Mouse (Mus musculus): ENCODE results near the gene Cpn1. TPM values are rescaled to one million over a fixed set of nuclear protein-coding genes. Genes with fewer than 3 reads are reported as not detected.

Cpn1 gene
- polyA plus RNA-seq, 1 experiment from 2014 or later, result not detected

- ATAC-seq (ENCODE audit: insufficient number of reproducible peaks, low FRiP score, low TSS enrichment, low read depth) (no peak), DNase-seq (ENCODE audit: low spot score) (no peak)
- no peak overlapping the region for H3K27ac ChIP-seq (replicated peaks; ENCODE audit: low read depth, low read length)
- WGBS, result 97% methylated on average over 6 of the region's 6 CpGs
- no peaks in the 10 kb centered on the region for H3K27me3 ChIP-seq (ENCODE audit: control insufficient read depth, insufficient read depth, low read length)
- H3K4me3 ChIP-seq (ENCODE audit: low read depth, low read length), result no peak overlapping the region
- H3K9ac ChIP-seq (ENCODE audit: low read length), result no peak overlapping the region
- H3K4me1 ChIP-seq (ENCODE audit: control insufficient read depth, insufficient read depth, low read length), result no peaks in the 10 kb centered on the region
- H3K36me3 ChIP-seq (ENCODE audit: control insufficient read depth, insufficient read depth, low read length), result no peaks in the 10 kb centered on the region
- no peak overlapping the region for H3K4me2 ChIP-seq (ENCODE audit: low read depth, severe bottlenecking)
- H3K9me3 ChIP-seq (ENCODE audit: control insufficient read depth, low read length), result no peaks in the 10 kb centered on the region
Observed at GRCm38 (mm10) chr19:43974221-43974620, 12.1 kb downstream of the Cpn1 start.

GRCm38 (mm10) chr19:43973711-43974110, 12.6 kb downstream of the Cpn1 start:
- no peak overlapping the region for H3K4me3 ChIP-seq (ENCODE audit: low read depth, low read length)
- no peaks in the 10 kb centered on the region for H3K4me1 ChIP-seq (ENCODE audit: control insufficient read depth, insufficient read depth, low read length)
- H3K9me3 ChIP-seq (ENCODE audit: control insufficient read depth, low read length), result no peaks in the 10 kb centered on the region
- no peaks in the 10 kb centered on the region for H3K27me3 ChIP-seq (ENCODE audit: control insufficient read depth, insufficient read depth, low read length)
- H3K27ac ChIP-seq (replicated peaks; ENCODE audit: low read depth, low read length), result no peak overlapping the region
- H3K36me3 ChIP-seq (ENCODE audit: control insufficient read depth, insufficient read depth, low read length), result no peaks in the 10 kb centered on the region
- H3K9ac ChIP-seq (ENCODE audit: low read length), result no peak overlapping the region
- DNase-seq (ENCODE audit: low spot score) (no peak), ATAC-seq (ENCODE audit: insufficient number of reproducible peaks, low FRiP score, low TSS enrichment, low read depth) (no peak)
- 87% methylated on average over 9 of the region's 9 CpGs for WGBS
- H3K4me2 ChIP-seq (ENCODE audit: low read depth, severe bottlenecking), result no peak overlapping the region

GRCm38 (mm10) chr19:43972129-43972528, 14.2 kb downstream of the Cpn1 start:
- ATAC-seq (ENCODE audit: insufficient number of reproducible peaks, low FRiP score, low TSS enrichment, low read depth), result no peak

GRCm38 (mm10) chr19:43968436-43969026, 17.8 kb downstream of the Cpn1 start:
- H3K27me3 ChIP-seq (ENCODE audit: control insufficient read depth, insufficient read depth, low read length), result no peaks in the 10 kb centered on the region
- no peak overlapping the region for H3K27ac ChIP-seq (replicated peaks; ENCODE audit: low read depth, low read length)
- no peak for DNase-seq (ENCODE audit: low spot score)
- H3K4me1 ChIP-seq (ENCODE audit: control insufficient read depth, insufficient read depth, low read length), result no peaks in the 10 kb centered on the region
- 59% methylated on average over 10 of the region's 11 CpGs for WGBS
- H3K4me2 ChIP-seq (ENCODE audit: low read depth, severe bottlenecking), result no peak overlapping the region
- no peak overlapping the region for H3K4me3 ChIP-seq (ENCODE audit: low read depth, low read length)
- H3K9me3 ChIP-seq (ENCODE audit: control insufficient read depth, low read length), result no peaks in the 10 kb centered on the region
- no peak for ATAC-seq (ENCODE audit: insufficient number of reproducible peaks, low FRiP score, low TSS enrichment, low read depth)
- H3K36me3 ChIP-seq (ENCODE audit: control insufficient read depth, insufficient read depth, low read length), result no peaks in the 10 kb centered on the region
- no peak overlapping the region for H3K9ac ChIP-seq (ENCODE audit: low read length)

More at GRCm38 (mm10) chr19:43972129-43972528, 14.2 kb downstream of the Cpn1 start:
- no peaks in the 10 kb centered on the region for H3K4me1 ChIP-seq (ENCODE audit: control insufficient read depth, insufficient read depth, low read length)
- no peak overlapping the region for H3K9ac ChIP-seq (ENCODE audit: low read length)
- DNase-seq (ENCODE audit: low spot score), result no peak
- H3K9me3 ChIP-seq (ENCODE audit: control insufficient read depth, low read length), result no peaks in the 10 kb centered on the region
- H3K4me3 ChIP-seq (ENCODE audit: low read depth, low read length), result no peak overlapping the region
- H3K36me3 ChIP-seq (ENCODE audit: control insufficient read depth, insufficient read depth, low read length), result no peaks in the 10 kb centered on the region
- no peaks in the 10 kb centered on the region for H3K27me3 ChIP-seq (ENCODE audit: control insufficient read depth, insufficient read depth, low read length)
- 93% methylated on average over 8 of the region's 8 CpGs for WGBS
- H3K4me2 ChIP-seq (ENCODE audit: low read depth, severe bottlenecking), result no peak overlapping the region
- no peak overlapping the region for H3K27ac ChIP-seq (replicated peaks; ENCODE audit: low read depth, low read length)

GRCm38 (mm10) chr19:43966481-43966880, 19.9 kb downstream of the Cpn1 start:
- no peak overlapping the region for H3K4me3 ChIP-seq (ENCODE audit: low read depth, low read length)
- 75% methylated on average over 2 of the region's 2 CpGs for WGBS
- H3K27me3 ChIP-seq (ENCODE audit: control insufficient read depth, insufficient read depth, low read length), result no peaks in the 10 kb centered on the region
- H3K4me2 ChIP-seq (ENCODE audit: low read depth, severe bottlenecking), result no peak overlapping the region
- no peak for ATAC-seq (ENCODE audit: insufficient number of reproducible peaks, low FRiP score, low TSS enrichment, low read depth)
- no peak for DNase-seq (ENCODE audit: low spot score)
- H3K9me3 ChIP-seq (ENCODE audit: control insufficient read depth, low read length), result no peaks in the 10 kb centered on the region
- no peak overlapping the region for H3K27ac ChIP-seq (replicated peaks; ENCODE audit: low read depth, low read length)
- no peaks in the 10 kb centered on the region for H3K4me1 ChIP-seq (ENCODE audit: control insufficient read depth, insufficient read depth, low read length)
- H3K9ac ChIP-seq (ENCODE audit: low read length), result no peak overlapping the region
- no peaks in the 10 kb centered on the region for H3K36me3 ChIP-seq (ENCODE audit: control insufficient read depth, insufficient read depth, low read length)

GRCm38 (mm10) chr19:43965496-43966085, 20.8 kb downstream of the Cpn1 start:
- no peaks in the 10 kb centered on the region for H3K4me1 ChIP-seq (ENCODE audit: control insufficient read depth, insufficient read depth, low read length)
- WGBS, result 86% methylated on average over 11 of the region's 11 CpGs
- ATAC-seq (ENCODE audit: insufficient number of reproducible peaks, low FRiP score, low TSS enrichment, low read depth), result no peak

GRCm38 (mm10) chr19:43962795-43963194, 23.6 kb downstream of the Cpn1 start:
- WGBS, result 72% methylated on average over 9 of the region's 9 CpGs
- no peak overlapping the region for H3K4me3 ChIP-seq (ENCODE audit: low read depth, low read length)
- ATAC-seq (ENCODE audit: insufficient number of reproducible peaks, low FRiP score, low TSS enrichment, low read depth) (no peak), DNase-seq (ENCODE audit: low spot score) (no peak)
- H3K4me1 ChIP-seq (ENCODE audit: control insufficient read depth, insufficient read depth, low read length), result no peaks in the 10 kb centered on the region; the same call in 1 of the 2 replicates
- no peaks in the 10 kb centered on the region for H3K27me3 ChIP-seq (ENCODE audit: control insufficient read depth, insufficient read depth, low read length)
- no peak overlapping the region for H3K9ac ChIP-seq (ENCODE audit: low read length)
- no peaks in the 10 kb centered on the region for H3K9me3 ChIP-seq (ENCODE audit: control insufficient read depth, low read length)
- no peak overlapping the region for H3K27ac ChIP-seq (replicated peaks; ENCODE audit: low read depth, low read length)
- H3K36me3 ChIP-seq (ENCODE audit: control insufficient read depth, insufficient read depth, low read length), result no peaks in the 10 kb centered on the region
- no peak overlapping the region for H3K4me2 ChIP-seq (ENCODE audit: low read depth, severe bottlenecking)

More at GRCm38 (mm10) chr19:43965496-43966085, 20.8 kb downstream of the Cpn1 start:
- no peaks in the 10 kb centered on the region for H3K27me3 ChIP-seq (ENCODE audit: control insufficient read depth, insufficient read depth, low read length)
- no peak overlapping the region for H3K4me2 ChIP-seq (ENCODE audit: low read depth, severe bottlenecking)
- no peak overlapping the region for H3K9ac ChIP-seq (ENCODE audit: low read length)
- no peaks in the 10 kb centered on the region for H3K36me3 ChIP-seq (ENCODE audit: control insufficient read depth, insufficient read depth, low read length)
- H3K9me3 ChIP-seq (ENCODE audit: control insufficient read depth, low read length), result no peaks in the 10 kb centered on the region
- DNase-seq (ENCODE audit: low spot score), result no peak
- H3K4me3 ChIP-seq (ENCODE audit: low read depth, low read length), result no peak overlapping the region
- no peak overlapping the region for H3K27ac ChIP-seq (replicated peaks; ENCODE audit: low read depth, low read length)

- Histone ChIP-seq H3K4me3 (ENCODE audit: low read depth, low read length) (no peak overlapping the region), H3K27ac (replicated peaks; ENCODE audit: low read depth, low read length) (no peak overlapping the region), H3K27me3 (ENCODE audit: control insufficient read depth, insufficient read depth, low read length) (no peaks in the 10 kb centered on the region), H3K4me1 (ENCODE audit: control insufficient read depth, insufficient read depth, low read length) (peaks cover 3% of the 10 kb centered on the region; the same call in 1 of the 2 replicates), H3K9me3 (ENCODE audit: control insufficient read depth, low read length) (no peaks in the 10 kb centered on the region), H3K4me2 (ENCODE audit: low read depth, severe bottlenecking) (no peak overlapping the region), H3K36me3 (ENCODE audit: control insufficient read depth, insufficient read depth, low read length) (no peaks in the 10 kb centered on the region), H3K9ac (ENCODE audit: low read length) (no peak overlapping the region)
- DNase-seq (ENCODE audit: low spot score) (peak; percentile 57), ATAC-seq (ENCODE audit: insufficient number of reproducible peaks, low FRiP score, low TSS enrichment, low read depth) (no peak)
- WGBS, result 79% methylated on average over 2 of the region's 2 CpGs
Observed at GRCm38 (mm10) chr19:43961185-43961584, 25.2 kb downstream of the Cpn1 start.
